Mouse (Mus musculus) embryonic facial prominence, embryonic 10.5 days (tissue): ENCODE data around the gene Rsad2. TPM values are rescaled to one million over a fixed set of nuclear protein-coding genes. Genes with fewer than 3 reads are reported as not detected.
"Not testable (repeated sequence)": the region's sequence is repeated elsewhere in the genome, so short reads cannot be mapped to it uniquely, and the experiment has no call there.

Source experiments
- DNase-seq: peaks from one replicate; pipeline ENCODE4 v3.0.0-alpha.2; 2017; ENCODE audit warnings: low spot score
- H3K27ac ChIP-seq: fragments of 300-500 bp; sonication (generic); replicated peaks from 2 replicates; pipeline ENCODE4 v1.5.1; 2016; ENCODE audit warnings: mild to moderate bottlenecking
- H3K27me3 ChIP-seq: fragments of 300-500 bp; sonication (generic); replicated peaks from 2 replicates; pipeline ENCODE4 v1.6.1; 2016; ENCODE audit warnings: low read depth, mild to moderate bottlenecking; ENCODE audit not compliant: poor library complexity, severe bottlenecking
- H3K36me3 ChIP-seq: fragments of 300-500 bp; sonication (generic); replicated peaks from 2 replicates; pipeline ENCODE4 v1.6.1; 2016; ENCODE audit warnings: mild to moderate bottlenecking, moderate library complexity
- H3K4me1 ChIP-seq: fragments of 300-500 bp; sonication (generic); 2 replicates; pipeline ENCODE4 v1.6.1; 2016
- H3K4me3 ChIP-seq: fragments of 300-500 bp; sonication (generic); 2 replicates; pipeline ENCODE4 v1.5.1; 2016; ENCODE audit warnings: mild to moderate bottlenecking, moderate library complexity
- H3K9me3 ChIP-seq: fragments of 300-500 bp; sonication (generic); 2 replicates; pipeline ENCODE4 v1.6.1; 2016; ENCODE audit warnings: mild to moderate bottlenecking
- WGBS: fragments of 180-500 bp; shearing (Covaris S2); methylation state at CpG from one replicate; pipeline ENCODE4 v1.1.7; 2016; 5-methylcytosine and 5-hydroxymethylcytosine counted together
- polyA plus RNA-seq: library from polyadenylated mRNA; unstranded; fragments of >200 nt; fragmentation: Nextera tagmentation; extraction: Ambion mirVana; gene quantifications from 2 replicates; pipeline ENCODE4 v1.2.1, GENCODE M21; 2016

The Rsad2 gene
- polyA plus RNA-seq, 1 experiment from 2014 or later = 0.25 TPM

GRCm38 (mm10) chr12:26436334-26436733 is 19.9 kb downstream of the Rsad2 start:
- Histone ChIP-seq H3K27me3 (no peaks in the 10 kb centered on the region), H3K9me3 (no peaks in the 10 kb centered on the region), H3K4me3 (no peak overlapping the region), H3K27ac (no peak overlapping the region), H3K4me1 (peaks cover 5% of the 10 kb centered on the region), H3K36me3 (no peaks in the 10 kb centered on the region)
- DNase-seq = no peak
- 91% methylated on average over 4 of the region's 4 CpGs for WGBS

DNA sequence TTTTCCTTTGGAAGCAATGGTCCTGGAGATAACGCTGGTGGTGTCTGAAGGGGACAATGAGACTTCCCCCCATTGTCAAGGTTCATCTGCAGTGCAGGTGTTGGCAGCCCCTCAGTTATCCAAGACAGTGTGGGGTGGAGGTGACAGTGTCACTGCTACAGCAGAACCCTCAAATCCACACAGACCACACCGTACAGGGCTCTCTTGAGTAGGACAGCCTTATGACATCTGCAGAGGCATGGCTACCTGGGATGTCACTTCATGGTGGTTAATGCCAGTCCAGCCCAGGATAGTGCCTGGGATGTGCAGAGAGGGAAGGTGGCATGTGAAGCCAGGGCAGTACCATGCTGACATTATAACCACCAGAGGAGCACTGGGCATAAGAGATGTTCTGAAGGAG is 27.5 kb downstream of the Rsad2 start:
- H3K4me3 ChIP-seq, H3K36me3 ChIP-seq, H3K4me1 ChIP-seq, H3K27ac ChIP-seq, H3K9me3 ChIP-seq, DNase-seq, H3K27me3 ChIP-seq: not testable (repeated sequence)
- 93% methylated on average over 2 of the region's 2 CpGs for WGBS

DNA sequence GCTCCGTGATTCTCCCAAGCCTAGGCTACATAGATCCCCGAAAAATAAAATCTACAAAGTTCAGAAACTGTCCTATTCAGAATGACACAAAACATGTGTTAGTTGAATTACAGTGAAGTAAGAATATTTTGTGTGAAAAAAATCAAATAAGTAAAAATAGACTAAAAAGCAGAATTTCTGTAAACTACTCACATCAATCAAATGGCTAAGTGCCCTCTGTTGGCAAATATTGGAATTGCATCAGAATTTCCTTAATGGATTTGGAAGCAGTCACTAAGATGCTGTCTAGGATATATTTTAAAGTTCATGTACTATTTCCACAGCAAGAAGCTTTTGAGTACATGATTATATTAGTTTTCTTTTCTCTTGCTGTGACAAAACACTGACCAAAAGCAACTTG is 31.4 kb downstream of the Rsad2 start:
- Histone ChIP-seq H3K9me3 (no peaks in the 10 kb centered on the region), H3K36me3 (no peaks in the 10 kb centered on the region), H3K4me3 (no peak overlapping the region), H3K4me1 (no peaks in the 10 kb centered on the region), H3K27ac (no peak overlapping the region), H3K27me3 (no peaks in the 10 kb centered on the region)
- DNase-seq = no peak
- WGBS = 91% methylated on average over 2 of the region's 2 CpGs

GRCm38 (mm10) chr12:26418322-26418721 is 37.9 kb downstream of the Rsad2 start:
- WGBS = 82% methylated on average over 4 of the region's 4 CpGs
- Histone ChIP-seq H3K4me1 (peaks cover 34% of the 10 kb centered on the region), H3K9me3 (no peaks in the 10 kb centered on the region), H3K27me3 (no peaks in the 10 kb centered on the region), H3K4me3 (no peak overlapping the region), H3K36me3 (no peaks in the 10 kb centered on the region), H3K27ac (no peak overlapping the region)
- no peak for DNase-seq

DNA sequence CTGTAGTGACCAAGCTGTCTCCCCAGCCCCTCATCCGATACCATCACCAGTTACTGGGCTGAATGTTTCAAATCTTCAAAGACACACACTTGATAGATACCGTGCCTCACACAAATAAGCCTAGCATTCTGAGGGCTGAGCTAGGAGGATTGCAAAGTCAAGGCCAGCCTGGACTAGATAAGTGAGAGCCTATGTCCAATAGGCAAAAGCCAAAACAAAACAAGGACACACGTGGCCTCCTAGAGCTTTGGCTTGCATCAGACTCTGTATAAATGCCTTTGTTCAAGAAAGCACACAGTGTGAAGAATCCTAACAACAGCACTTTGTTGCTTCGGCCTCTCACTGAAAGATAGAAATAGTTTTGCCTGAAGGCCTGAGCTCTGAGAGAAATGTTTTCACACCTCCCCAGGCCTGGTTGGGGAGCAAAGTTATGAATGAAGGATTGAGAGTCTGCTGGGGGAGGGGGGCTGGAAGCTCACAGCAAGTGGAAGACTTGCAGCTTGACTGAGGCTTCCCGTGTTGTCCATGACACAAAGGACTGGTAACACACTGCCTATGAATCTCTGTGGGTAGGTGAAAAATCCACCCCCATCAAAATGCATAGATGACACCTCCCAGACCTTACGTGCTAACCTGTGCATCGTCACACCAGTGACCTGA is 39.5 kb downstream of the Rsad2 start:
- H3K9me3 ChIP-seq = no peaks in the 10 kb centered on the region
- peaks cover 12% of the 10 kb centered on the region for H3K36me3 ChIP-seq
- DNase-seq = no peak
- H3K4me1 ChIP-seq = peaks cover 49% of the 10 kb centered on the region
- 69% methylated on average over 7 of the region's 7 CpGs for WGBS
- H3K27ac ChIP-seq = no peak overlapping the region
- H3K27me3 ChIP-seq = no peaks in the 10 kb centered on the region
- no peak overlapping the region for H3K4me3 ChIP-seq

GRCm38 (mm10) chr12:26415104-26415771 is 41.0 kb downstream of the Rsad2 start, which contains the start of gene Rnf144a:
TSS of gene Rnf144a (minus strand) at chr12:26415254.
- Histone ChIP-seq H3K9me3 (no peaks in the 10 kb centered on the region), H3K4me3 (peak within 1 kb of the TSS; percentile 97), H3K27ac (peak within 1 kb of the TSS; percentile 99), H3K4me1 (peaks cover 60% of the 10 kb centered on the region), H3K27me3 (no peaks in the 10 kb centered on the region), H3K36me3 (peaks cover 21% of the 10 kb centered on the region)
- DNase-seq = peak; percentile 94
- 1% methylated on average over 45 of the region's 45 CpGs for WGBS

DNA sequence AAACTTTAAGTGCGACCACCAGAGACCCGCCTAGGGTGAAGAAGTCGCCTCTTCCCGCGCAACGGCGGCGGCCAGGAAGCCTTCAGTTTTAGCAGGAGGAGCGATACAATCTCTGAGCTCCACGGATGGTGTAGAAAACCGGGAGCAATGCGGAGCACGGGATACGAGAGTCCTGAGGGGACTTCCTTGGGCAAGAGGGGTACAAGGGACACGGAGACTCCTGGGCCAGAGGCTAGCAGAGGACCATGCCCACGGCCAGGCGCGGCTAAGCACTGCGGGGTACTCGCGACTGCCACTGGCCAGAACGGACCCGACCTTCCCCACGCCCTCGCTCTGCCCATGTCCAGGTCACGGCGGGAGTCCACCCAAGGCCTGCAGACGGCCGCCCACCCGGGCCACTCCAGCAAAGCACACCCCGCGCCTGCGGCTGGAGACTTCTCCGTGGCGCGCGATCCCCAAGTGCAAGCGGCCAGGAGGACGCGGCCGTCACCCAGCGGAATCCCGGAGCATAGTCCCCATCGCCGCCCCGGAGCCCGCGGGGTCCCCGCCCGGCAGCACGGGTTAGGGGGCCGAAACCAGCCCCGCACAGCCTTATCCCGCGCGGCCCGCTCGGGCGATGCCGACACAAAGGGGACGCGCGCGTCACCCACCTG is 41.7 kb downstream of the Rsad2 start:
- Histone ChIP-seq H3K27ac (peak overlapping the region; percentile 99), H3K4me3 (peak overlapping the region; percentile 97), H3K4me1 (peaks cover 64% of the 10 kb centered on the region), H3K36me3 (peaks cover 28% of the 10 kb centered on the region), H3K9me3 (no peaks in the 10 kb centered on the region), H3K27me3 (no peaks in the 10 kb centered on the region)
- WGBS = under 1% methylated on average over 64 of the region's 64 CpGs
- no peak for DNase-seq

GRCm38 (mm10) chr12:26413961-26414411 is 42.3 kb downstream of the Rsad2 start:
- no peaks in the 10 kb centered on the region for H3K27me3 ChIP-seq
- H3K36me3 ChIP-seq = peaks cover 34% of the 10 kb centered on the region
- DNase-seq = peak; percentile 48
- H3K9me3 ChIP-seq = no peaks in the 10 kb centered on the region
- WGBS = 10% methylated on average over 8 of the region's 8 CpGs
- H3K27ac ChIP-seq = peak overlapping the region; percentile 99
- peak overlapping the region; percentile 97 for H3K4me3 ChIP-seq
- peaks cover 64% of the 10 kb centered on the region for H3K4me1 ChIP-seq

GRCm38 (mm10) chr12:26412802-26413201 is 43.5 kb downstream of the Rsad2 start:
- DNase-seq = no peak

GRCm38 (mm10) chr12:26411841-26412450 is 44.3 kb downstream of the Rsad2 start:
- peak overlapping the region; percentile 11; the same call in 1 of the 2 replicates for H3K4me3 ChIP-seq
- DNase-seq = no peak
- H3K4me1 ChIP-seq = peaks cover 67% of the 10 kb centered on the region
- WGBS = 85% methylated on average over 10 of the region's 10 CpGs
- no peaks in the 10 kb centered on the region for H3K27me3 ChIP-seq
- H3K27ac ChIP-seq = no peak overlapping the region
- no peaks in the 10 kb centered on the region for H3K9me3 ChIP-seq
- peaks cover 54% of the 10 kb centered on the region for H3K36me3 ChIP-seq

More at GRCm38 (mm10) chr12:26412802-26413201, 43.5 kb downstream of the Rsad2 start:
- H3K27ac ChIP-seq = peak overlapping the region; percentile 54; the same call in 1 of the 2 replicates
- H3K4me1 ChIP-seq = peaks cover 64% of the 10 kb centered on the region
- H3K9me3 ChIP-seq = no peaks in the 10 kb centered on the region
- H3K4me3 ChIP-seq = peak overlapping the region; percentile 97
- H3K36me3 ChIP-seq = peaks cover 46% of the 10 kb centered on the region
- WGBS = 85% methylated on average over 6 of the region's 6 CpGs
- no peaks in the 10 kb centered on the region for H3K27me3 ChIP-seq

DNA sequence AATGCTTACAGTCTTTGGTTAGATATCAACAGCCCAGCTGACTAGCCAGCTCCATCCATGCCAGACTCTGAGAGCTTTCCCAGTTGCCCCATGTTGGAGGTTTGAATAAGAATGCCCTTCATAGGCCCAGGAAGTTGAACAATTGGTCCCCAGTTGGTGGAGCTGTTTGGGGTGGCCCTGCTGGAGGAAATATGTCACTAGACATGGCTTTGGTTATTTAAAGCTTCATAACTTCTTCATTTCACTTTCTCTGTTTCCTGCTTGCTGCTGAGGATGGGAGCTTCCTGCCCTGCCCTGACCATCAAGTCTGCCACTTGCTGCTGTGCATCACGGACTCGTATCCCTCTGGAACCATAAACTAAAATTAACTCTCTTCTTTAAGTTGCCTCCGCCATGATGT is 45.8 kb downstream of the Rsad2 start:
- H3K9me3 ChIP-seq = no peaks in the 10 kb centered on the region
- no peak overlapping the region for H3K27ac ChIP-seq
- peaks cover 66% of the 10 kb centered on the region for H3K4me1 ChIP-seq
- 88% methylated on average over 3 of the region's 3 CpGs for WGBS
- no peak overlapping the region for H3K4me3 ChIP-seq
- peaks cover 55% of the 10 kb centered on the region for H3K36me3 ChIP-seq
- DNase-seq = no peak
- H3K27me3 ChIP-seq = no peaks in the 10 kb centered on the region

- Histone ChIP-seq H3K4me1 (peaks cover 57% of the 10 kb centered on the region), H3K27me3 (no peaks in the 10 kb centered on the region), H3K27ac (no peak overlapping the region), H3K4me3 (no peak overlapping the region), H3K36me3 (peaks cover 73% of the 10 kb centered on the region), H3K9me3 (no peaks in the 10 kb centered on the region)
- 84% methylated on average over 9 of the region's 9 CpGs for WGBS
- DNase-seq = no peak
Observed at GRCm38 (mm10) chr12:26408707-26409106, 47.5 kb downstream of the Rsad2 start.
